Mouse (Mus musculus): ENCODE results near the gene Pde12. TPM values are rescaled to one million over a fixed set of nuclear protein-coding genes. Genes with fewer than 3 reads are reported as not detected.
"Not testable (repeated sequence)": the region's sequence is repeated elsewhere in the genome, so short reads cannot be mapped to it uniquely, and the experiment has no call there.

Gene Pde12
- total RNA-seq (2021): 1 to 10 TPM; 5.8 to 6.1 TPM

- intact Hi-C loops (cut with DNase I): loop anchor here (2.0 to 10.0 kb wide), 2 partner anchors 31 to 425 kb away; partner anchors contain the start of gene Arf4
- peak; percentile 92 for DNase-seq
Observed at GRCm38 (mm10) chr14:26669292-26670073, at the start of gene Pde12. Gene Pde12 (minus strand): TSS chr14:26669883.

GRCm38 (mm10) chr14:26705246-26705645, 35.6 kb upstream of the Pde12 start:
- DNase-seq; intact Hi-C loops (cut with DNase I): not testable (repeated sequence)

- DNase-seq: no peak
- intact Hi-C loops (cut with DNase I): loop anchor here (5.0 kb wide), 1 partner anchor 324 kb away; no protein-coding TSS in a partner anchor
Observed at GRCm38 (mm10) chr14:26697912-26698311, 28.2 kb upstream of the Pde12 start.

GRCm38 (mm10) chr14:26692974-26693373, 23.3 kb upstream of the Pde12 start, which contains the start of gene Dnah12:
Gene Dnah12 (plus strand): TSS chr14:26693274.
- no peak for DNase-seq
- intact Hi-C loops (cut with DNase I): no loop called here

GRCm38 (mm10) chr14:26691363-26691762, 21.7 kb upstream of the Pde12 start:
- intact Hi-C loops (cut with DNase I): no loop called here

GRCm38 (mm10) chr14:26690727-26691126, 21.0 kb upstream of the Pde12 start:
- intact Hi-C loops (cut with DNase I): no loop called here
- no peak for DNase-seq

More at GRCm38 (mm10) chr14:26691363-26691762, 21.7 kb upstream of the Pde12 start:
- DNase-seq: no peak

GRCm38 (mm10) chr14:26675791-26676190, 6.1 kb upstream of the Pde12 start:
- no peak for DNase-seq
- intact Hi-C loops (cut with DNase I): loop anchor here (10.0 kb wide), 1 partner anchor 419 kb away; no protein-coding TSS in a partner anchor

- peak; percentile 52 to 64 for DNase-seq
- intact Hi-C loops (cut with DNase I): loop anchor here (10.0 kb wide), 1 partner anchor 419 kb away; no protein-coding TSS in a partner anchor
Observed at GRCm38 (mm10) chr14:26675371-26675770, 5.7 kb upstream of the Pde12 start.

GRCm38 (mm10) chr14:26674476-26675169, 4.9 kb upstream of the Pde12 start:
- intact Hi-C loops (cut with DNase I): loop anchor here (10.0 kb wide), 1 partner anchor 420 kb away; no protein-coding TSS in a partner anchor

GRCm38 (mm10) chr14:26671870-26672615, 2.4 kb upstream of the Pde12 start:
- intact Hi-C loops (cut with DNase I): loop anchor here (10.0 kb wide), 1 partner anchor 423 kb away; no protein-coding TSS in a partner anchor
- not testable (repeated sequence) for DNase-seq

More at GRCm38 (mm10) chr14:26674476-26675169, 4.9 kb upstream of the Pde12 start:
- not testable (repeated sequence) for DNase-seq

- intact Hi-C loops (cut with DNase I): loop anchor here (10.0 kb wide), 1 partner anchor 424 kb away; no protein-coding TSS in a partner anchor
- DNase-seq: no peak
Observed at GRCm38 (mm10) chr14:26670964-26671363, 1.3 kb upstream of the Pde12 start.

- intact Hi-C loops (cut with DNase I): loop anchor here (2.0 kb wide), 1 partner anchor 30 kb away; the partner anchor contains the start of gene Arf4
- DNase-seq: peak; percentile 25
Observed at GRCm38 (mm10) chr14:26668371-26669291, 1.1 kb downstream of the Pde12 start.

GRCm38 (mm10) chr14:26667991-26668370, 1.7 kb downstream of the Pde12 start:
- intact Hi-C loops (cut with DNase I): loop anchor here (2.0 kb wide), 1 partner anchor 29 kb away; the partner anchor contains the start of gene Arf4
- DNase-seq: no peak

- intact Hi-C loops (cut with DNase I): no loop called here
- DNase-seq: no peak
Observed at GRCm38 (mm10) chr14:26663851-26664250, 5.8 kb downstream of the Pde12 start.

GRCm38 (mm10) chr14:26662488-26662887, 7.2 kb downstream of the Pde12 start:
- intact Hi-C loops (cut with DNase I): no loop called here
- no peak for DNase-seq

GRCm38 (mm10) chr14:26662016-26662415, 7.7 kb downstream of the Pde12 start:
- DNase-seq: no peak
- intact Hi-C loops (cut with DNase I): no loop called here

GRCm38 (mm10) chr14:26660233-26660632, 9.4 kb downstream of the Pde12 start:
- DNase-seq: no peak
- intact Hi-C loops (cut with DNase I): no loop called here

- intact Hi-C loops (cut with DNase I): no loop called here
- no peak for DNase-seq
Observed at GRCm38 (mm10) chr14:26658178-26658577, 11.5 kb downstream of the Pde12 start.

- intact Hi-C loops (cut with DNase I): no loop called here
Observed at GRCm38 (mm10) chr14:26651901-26652300, 17.8 kb downstream of the Pde12 start.

More at GRCm38 (mm10) chr14:26651901-26652300, 17.8 kb downstream of the Pde12 start:
- DNase-seq: no peak

All from heart, postnatal 10 days (tissue).